Mouse (Mus musculus) megakaryocyte progenitor cell, adult 5-6 weeks (primary cell): ENCODE data around the gene Gm29289. TPM values are rescaled to one million over a fixed set of nuclear protein-coding genes. Genes with fewer than 3 reads are reported as not detected.
"Not testable (repeated sequence)": the region's sequence is repeated elsewhere in the genome, so short reads cannot be mapped to it uniquely, and the experiment has no call there.

Experiments
- ATAC-seq: replicated peaks from 2 replicates; pipeline ENCODE4 v1.8.0; 2016; ENCODE audit warnings: mild to moderate bottlenecking, moderate TSS enrichment, inconsistent platforms; ENCODE audit not compliant: poor library complexity
- total RNA-seq, 2 experiments: library from RNA; stranded (forward) in 1 of 2; stranded (reverse) in 1 of 2; fragments of 157-497, 149-512 nt in 1 of 2; fragments of 200-1000 nt in 1 of 2; gene quantifications; 2 replicates each; pipeline versions ENCODE4 v1.2.3 to v1.2.4; 2015 to 2017

Gene Gm29289
- total RNA-seq (2015): not detected in 2 replicates
- total RNA-seq (2017): not detected in 2 replicates

DNA sequence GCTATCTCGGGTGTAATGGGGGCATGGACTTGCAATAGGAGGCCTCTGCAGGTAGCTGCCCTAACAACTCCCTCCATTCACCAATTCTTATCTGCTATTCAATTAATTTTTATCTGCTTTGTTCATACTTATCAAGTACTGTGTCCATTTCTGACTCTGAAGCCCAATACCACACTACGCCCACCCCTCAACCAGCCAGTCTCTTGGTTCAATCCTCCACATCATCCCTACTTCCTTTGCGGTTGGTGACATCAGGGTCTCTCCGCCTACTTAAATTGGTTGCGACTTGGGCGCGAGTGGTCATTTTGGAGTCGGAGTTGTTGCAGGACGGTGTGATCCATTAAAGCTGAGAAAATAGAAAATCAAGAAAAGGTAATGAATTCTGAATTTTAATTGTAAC, at the start of gene Gm29289:
Gm29289 (plus strand) TSS at position 301 of the 400 bp plus-strand sequence.
- ATAC-seq: not testable (repeated sequence)

DNA sequence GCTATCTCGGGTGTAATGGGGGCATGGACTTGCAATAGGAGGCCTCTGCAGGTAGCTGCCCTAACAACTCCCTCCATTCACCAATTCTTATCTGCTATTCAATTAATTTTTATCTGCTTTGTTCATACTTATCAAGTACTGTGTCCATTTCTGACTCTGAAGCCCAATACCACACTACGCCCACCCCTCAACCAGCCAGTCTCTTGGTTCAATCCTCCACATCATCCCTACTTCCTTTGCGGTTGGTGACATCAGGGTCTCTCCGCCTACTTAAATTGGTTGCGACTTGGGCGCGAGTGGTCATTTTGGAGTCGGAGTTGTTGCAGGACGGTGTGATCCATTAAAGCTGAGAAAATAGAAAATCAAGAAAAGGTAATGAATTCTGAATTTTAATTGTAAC, 31.7 kb upstream of the Gm29289 start, which contains the start of gene Gm10352:
Gm10352 (plus strand) TSS at position 301 of the 400 bp plus-strand sequence.
- not testable (repeated sequence) for ATAC-seq

Other genes with a start within 250 kb of the Gm29289 start
- gene H2al2b, start 211.9 kb upstream of the Gm29289 start, total RNA-seq (2015): not detected in 2 replicates
- gene H2al2b, start 211.9 kb upstream of the Gm29289 start, total RNA-seq (2017): not detected in 2 replicates
- gene Gm4064, start 136.4 kb upstream of the Gm29289 start, total RNA-seq (2015): not detected in 2 replicates
- not detected in 2 replicates for gene Gm4064, start 136.4 kb upstream of the Gm29289 start, total RNA-seq (2017)
- not detected in 2 replicates for gene Rbmy, start 101.9 kb upstream of the Gm29289 start, total RNA-seq (2015)
- not detected in 2 replicates for gene Rbmy, start 101.9 kb upstream of the Gm29289 start, total RNA-seq (2017)
- not detected in 2 replicates for gene Gm10256, start 101.9 kb upstream of the Gm29289 start, total RNA-seq (2015)
- not detected in 2 replicates for gene Gm10256, start 101.9 kb upstream of the Gm29289 start, total RNA-seq (2017)
- gene Gm10352, start 31.6 kb upstream of the Gm29289 start, total RNA-seq (2015): not detected in 2 replicates
- gene Gm10352, start 31.6 kb upstream of the Gm29289 start, total RNA-seq (2017): not detected in 2 replicates